In the genomic region with DNA sequence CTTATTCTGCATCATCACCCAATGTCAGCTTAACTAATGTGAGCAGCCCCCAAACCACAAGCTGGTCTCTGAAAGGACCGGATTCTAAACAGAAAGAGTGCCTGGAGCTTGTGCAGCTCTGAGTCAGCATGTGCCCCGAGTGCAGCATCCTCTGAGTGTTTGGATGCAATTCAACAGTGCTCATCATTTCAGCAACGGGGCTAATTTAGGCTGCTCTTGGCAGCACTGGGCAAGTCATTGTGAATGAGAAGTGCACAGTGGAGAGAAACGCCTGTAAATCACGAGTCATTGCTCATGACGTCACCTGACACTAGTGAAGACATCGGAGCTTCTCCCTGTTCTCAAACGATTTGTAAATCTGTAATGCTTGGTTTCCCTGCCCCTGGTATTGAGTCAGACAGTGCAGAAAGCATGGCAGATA, we compare ENCODE assay signal across 9 mouse cellular contexts. TPM values are rescaled to one million over a fixed set of nuclear protein-coding genes. Genes with fewer than 3 reads are reported as not detected.
DNase-seq lines count a peak whose midpoint lies in the region; ATAC-seq lines count a peak whose summit lies in the region.
"Had no signal": no experiment of that assay in that cellular context is flagged by ENCODE, and none has a peak within 500 bp of the region (broad histone marks: within the 10 kb centered on the region; RNA-seq: fewer than 3 reads in every experiment).

No protein-coding gene starts in this region.

- no peaks in the 10 kb centered on the region for H3K9me3 ChIP-seq in heart, embryonic 16.5 days (replicated peaks; ENCODE audit: control insufficient read depth, low read length)
- H3K9me3 ChIP-seq: embryonic facial prominence, embryonic 13.5 days had no signal

- H3K27me3 ChIP-seq in heart, embryonic 16.5 days (ENCODE audit: control insufficient read depth, insufficient read depth, low read length), result no peaks in the 10 kb centered on the region
- H3K27me3 ChIP-seq: embryonic facial prominence, embryonic 13.5 days had no signal

- no peak overlapping the region for H3K9ac ChIP-seq in heart, embryonic 16.5 days (ENCODE audit: low read length)
- H3K9ac ChIP-seq: embryonic facial prominence, embryonic 13.5 days had no signal

- WGBS in heart, embryonic 16.5 days, result 47% methylated on average over 8 of the region's 8 CpGs

- H3K4me2 ChIP-seq in heart, embryonic 16.5 days (ENCODE audit: low read depth, low read length), result no peak overlapping the region
- H3K4me2 ChIP-seq: embryonic facial prominence, embryonic 13.5 days had no signal

- H3K4me3 ChIP-seq in heart, embryonic 16.5 days (ENCODE audit: low read length), result no peak overlapping the region
- H3K4me3 ChIP-seq: embryonic facial prominence, embryonic 13.5 days had no signal

- ATAC-seq in heart, embryonic 16.5 days (replicated peaks; ENCODE audit: extremely low read depth, insufficient read depth, low FRiP score), result 0 out of 2 replicates have a peak, but pooled peaks have one; percentile 56

- H3K36me3 ChIP-seq in heart, embryonic 16.5 days (ENCODE audit: control insufficient read depth, insufficient read depth), result peaks cover 32% of the 10 kb centered on the region

- intact Hi-C loops in gastrocnemius, postnatal 14 days (cut with DNase I; ENCODE audit: low total_unique reads), result no loop called here

- H3K4me1 ChIP-seq in heart, embryonic 16.5 days (ENCODE audit: control insufficient read depth, insufficient read depth, low read length), result peaks cover 6% of the 10 kb centered on the region; the same call in 1 of the 2 replicates
- H3K4me1 ChIP-seq: embryonic facial prominence, embryonic 13.5 days had no signal

- H3K27ac ChIP-seq in heart, embryonic 16.5 days (ENCODE audit: low read length), result no peak overlapping the region; the same call in 1 of the 2 replicates
- H3K27ac ChIP-seq: embryonic facial prominence, embryonic 13.5 days had no signal

- peak; percentile 55 for DNase-seq in gastrocnemius, postnatal 25 days
- no peak for DNase-seq in gastrocnemius, postnatal 14 days
- DNase-seq in brain, adult 2 months (ENCODE audit: low read depth, low spot score), result peak; percentile 93
- DNase-seq in naive thymus-derived CD4-positive, alpha-beta T cell, adult 2 months (ENCODE audit: low read depth), result peak; percentile 57
- no peak for DNase-seq in ovary, postnatal 10 days (ENCODE audit: low spot score)
- DNase-seq in kidney, postnatal 25 days, result no peak
- DNase-seq in urinary bladder, postnatal 10 days (ENCODE audit: low spot score), result no peak

RNA-seq across cellular contexts. Expression of gene Fam78a, which starts 46.0 kb away (rescaled TPM):
- total RNA-seq in gastrocnemius, postnatal 25 days (2021), result 10 to 100 TPM; 15.1 to 15.9 TPM
- 10 to 100 TPM in 1 of 2 experiments, 1 to 10 TPM in 1; 9.5 to 20.5 TPM for total RNA-seq in gastrocnemius, postnatal 14 days (2021)
- polyA plus RNA-seq in heart, embryonic 16.5 days (2015; fragmentation: Nextera tagmentation; extraction: Ambion mirVana), result 27.6 and 30.1 TPM in 2 replicates

RNA-seq across cellular contexts. Expression of gene Plpp7, which starts 56.7 kb away (rescaled TPM):
- total RNA-seq in gastrocnemius, postnatal 25 days (2021), result 10 to 100 TPM; 90.9 to 97.0 TPM
- 100 to 1,000 TPM in 1 of 2 experiments, 10 to 100 TPM in 1; 87.5 to 102 TPM for total RNA-seq in gastrocnemius, postnatal 14 days (2021)
- 19.7 and 21.4 TPM in 2 replicates for polyA plus RNA-seq in heart, embryonic 16.5 days (2015; fragmentation: Nextera tagmentation; extraction: Ambion mirVana)

Comparison
In these comparisons a context has a peak if more than half of its experiments do, and no peak if none do; other contexts are left out.
1. DNase-seq: peak in gastrocnemius, postnatal 25 days (single experiment), brain, adult 2 months (single experiment) and naive thymus-derived CD4-positive, alpha-beta T cell, adult 2 months (single experiment); none in gastrocnemius, postnatal 14 days (single experiment), ovary, postnatal 10 days (single experiment), kidney, postnatal 25 days (0 of 2) and urinary bladder, postnatal 10 days (single experiment).